Mouse (Mus musculus): Measurements from ENCODE around the gene Ptpn1. TPM values are rescaled to one million over a fixed set of nuclear protein-coding genes. Genes with fewer than 3 reads are reported as not detected.

Ptpn1 gene
- polyA plus RNA-seq, 1 experiment from 2014 or later = 42.1 TPM

DNA sequence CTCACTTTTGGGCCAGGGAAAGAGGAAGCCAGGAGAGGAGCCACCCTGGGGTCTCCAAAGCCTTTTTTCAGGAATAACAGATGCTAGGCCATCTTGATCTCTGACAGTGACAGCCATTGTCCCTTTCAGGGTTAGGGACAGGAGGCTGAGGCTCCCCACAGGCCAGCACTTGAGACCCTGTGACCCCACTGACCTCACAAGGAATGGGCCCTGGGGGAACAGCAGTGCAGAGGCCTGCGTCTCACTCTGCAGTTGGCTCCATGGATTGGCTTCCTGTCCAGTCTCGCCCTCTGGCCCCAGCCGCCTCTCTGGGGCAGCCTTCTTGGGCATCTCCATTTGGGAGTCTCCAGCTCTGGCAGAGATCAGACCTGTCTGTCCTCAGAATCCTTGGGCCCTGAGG, 76.3 kb downstream of the Ptpn1 start:
- 92% methylated on average over 3 of the region's 3 CpGs for WGBS
- Histone ChIP-seq H3K27ac (replicated peaks) (no peak overlapping the region), H3K4me1 (peaks cover 35% of the 10 kb centered on the region)

DNA sequence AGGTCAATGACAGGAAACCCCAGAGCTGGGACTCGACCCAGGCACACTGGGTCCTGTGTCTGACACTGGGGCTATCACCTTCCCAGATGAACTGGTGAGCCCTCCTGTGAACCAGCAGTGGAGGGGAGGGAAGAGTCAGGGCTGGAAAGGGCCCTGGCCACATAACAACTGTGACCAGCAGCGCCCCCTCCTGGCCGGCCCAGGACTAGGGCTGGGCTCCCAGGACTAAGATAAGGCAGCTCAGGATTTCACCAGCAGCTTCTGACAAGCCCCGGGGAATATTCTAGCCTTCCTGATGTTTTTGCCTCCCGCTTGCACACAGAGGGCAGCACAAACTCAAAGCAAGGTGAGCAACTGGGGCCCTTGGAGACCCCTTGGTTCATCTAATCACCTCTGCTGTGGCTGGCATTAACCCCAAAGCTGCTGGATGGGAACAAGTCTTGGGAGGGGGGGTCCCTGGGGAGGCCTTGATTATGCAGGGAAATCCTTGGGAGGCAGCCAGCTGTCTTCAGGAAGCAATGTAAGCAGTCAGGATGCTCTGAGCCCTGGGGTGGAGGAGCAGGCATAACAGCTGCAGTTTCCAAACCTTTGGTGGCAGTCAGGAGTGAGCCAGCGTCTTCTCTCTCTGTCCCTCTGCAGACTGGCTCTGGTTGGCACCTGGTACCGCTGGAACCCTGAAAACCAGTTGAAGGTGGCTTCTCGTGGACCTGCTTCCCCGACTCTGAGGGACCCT, 78.2 kb downstream of the Ptpn1 start, which contains the start of gene Ripor3:
Ripor3 (minus strand) TSS at position 683 of the 733 bp plus-strand sequence.
- Histone ChIP-seq H3K27me3 (replicated peaks) (no peaks in the 10 kb centered on the region), H3K27ac (replicated peaks) (peak within 1 kb of the TSS; percentile 8; the same call in 1 of the 2 replicates), H3K9me3 (no peaks in the 10 kb centered on the region), H3K9ac (peak within 1 kb of the TSS; percentile 28; the same call in 1 of the 2 replicates), H3K4me2 (no peak within 1 kb of the TSS), H3K4me3 (no peak within 1 kb of the TSS), H3K4me1 (peaks cover 33% of the 10 kb centered on the region), H3K36me3 (no peaks in the 10 kb centered on the region)
- WGBS = 37% methylated on average over 9 of the region's 9 CpGs
- no peak for ATAC-seq (ENCODE audit: extremely low read depth, insufficient number of reproducible peaks, low FRiP score, low TSS enrichment)

More for the DNA sequence above, 76.3 kb downstream of the Ptpn1 start:
- H3K27me3 ChIP-seq (replicated peaks) = no peaks in the 10 kb centered on the region
- H3K9ac ChIP-seq = no peak overlapping the region
- no peak for ATAC-seq (ENCODE audit: extremely low read depth, insufficient number of reproducible peaks, low FRiP score, low TSS enrichment)
- H3K36me3 ChIP-seq = no peaks in the 10 kb centered on the region
- no peaks in the 10 kb centered on the region for H3K9me3 ChIP-seq
- no peak overlapping the region for H3K4me3 ChIP-seq
- no peak overlapping the region for H3K4me2 ChIP-seq

DNA sequence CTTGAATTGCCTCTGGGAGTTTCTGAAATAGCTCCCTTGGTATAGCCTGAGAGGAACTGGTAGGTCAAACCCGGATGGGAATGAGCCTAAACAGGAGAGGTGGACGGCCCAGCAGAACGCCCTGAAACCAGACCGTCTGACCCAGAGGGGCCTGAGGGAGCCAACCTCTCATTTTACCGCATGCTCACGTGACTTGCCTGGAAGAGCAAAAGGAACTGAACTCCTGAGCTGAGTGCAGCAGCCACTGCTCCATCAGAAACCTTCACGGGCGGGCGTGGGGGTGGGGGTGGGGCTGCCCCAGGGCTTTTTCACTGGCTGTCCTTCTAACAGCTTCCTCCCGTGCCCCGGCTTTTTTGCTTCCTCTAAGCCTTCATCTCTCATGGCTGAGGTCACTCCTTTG, 79.0 kb downstream of the Ptpn1 start:
- no peak for ATAC-seq (ENCODE audit: extremely low read depth, insufficient number of reproducible peaks, low FRiP score, low TSS enrichment)
- 40% methylated on average over 11 of the region's 11 CpGs for WGBS
- H3K9me3 ChIP-seq = no peaks in the 10 kb centered on the region
- H3K27ac ChIP-seq (replicated peaks) = no peak overlapping the region
- H3K4me1 ChIP-seq = peaks cover 27% of the 10 kb centered on the region
- H3K36me3 ChIP-seq = no peaks in the 10 kb centered on the region
- H3K27me3 ChIP-seq (replicated peaks) = no peaks in the 10 kb centered on the region
- H3K4me3 ChIP-seq = no peak overlapping the region
- H3K4me2 ChIP-seq = no peak overlapping the region
- 0 out of 2 replicates have a peak overlapping the region, but pooled peaks have one; percentile 20 for H3K9ac ChIP-seq

DNA sequence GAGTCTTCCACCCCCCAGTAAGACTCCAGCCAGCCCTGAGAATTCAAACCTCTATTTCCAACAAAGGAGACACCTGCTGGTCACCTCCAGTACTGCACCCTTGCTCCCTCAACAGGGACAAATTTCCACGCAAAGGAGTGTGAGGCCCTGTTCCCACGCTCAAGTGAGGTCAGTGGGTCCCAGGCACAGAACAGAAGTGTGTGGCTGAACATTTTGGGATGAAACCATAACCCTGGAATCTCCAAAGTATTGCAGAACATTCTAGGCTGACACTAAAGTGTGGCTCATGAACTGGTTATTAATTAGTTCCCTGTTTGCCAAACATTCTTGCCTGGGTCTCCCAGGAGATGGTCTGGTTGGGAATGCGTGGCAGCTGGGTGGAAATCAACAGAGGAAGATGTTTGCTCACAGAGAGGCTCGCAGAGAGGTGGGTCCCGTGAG, 85.1 kb downstream of the Ptpn1 start:
- no peak overlapping the region for H3K4me3 ChIP-seq
- 0 out of 2 replicates have a peak overlapping the region, but pooled peaks have one; percentile 28 for H3K27ac ChIP-seq (replicated peaks)
- H3K9ac ChIP-seq = no peak overlapping the region
- WGBS = 45% methylated on average over 5 of the region's 5 CpGs
- ATAC-seq (ENCODE audit: extremely low read depth, insufficient number of reproducible peaks, low FRiP score, low TSS enrichment) = no peak
- no peaks in the 10 kb centered on the region for H3K36me3 ChIP-seq
- H3K27me3 ChIP-seq (replicated peaks) = no peaks in the 10 kb centered on the region
- H3K4me1 ChIP-seq = peaks cover 14% of the 10 kb centered on the region
- no peak overlapping the region for H3K4me2 ChIP-seq
- H3K9me3 ChIP-seq = no peaks in the 10 kb centered on the region

DNA sequence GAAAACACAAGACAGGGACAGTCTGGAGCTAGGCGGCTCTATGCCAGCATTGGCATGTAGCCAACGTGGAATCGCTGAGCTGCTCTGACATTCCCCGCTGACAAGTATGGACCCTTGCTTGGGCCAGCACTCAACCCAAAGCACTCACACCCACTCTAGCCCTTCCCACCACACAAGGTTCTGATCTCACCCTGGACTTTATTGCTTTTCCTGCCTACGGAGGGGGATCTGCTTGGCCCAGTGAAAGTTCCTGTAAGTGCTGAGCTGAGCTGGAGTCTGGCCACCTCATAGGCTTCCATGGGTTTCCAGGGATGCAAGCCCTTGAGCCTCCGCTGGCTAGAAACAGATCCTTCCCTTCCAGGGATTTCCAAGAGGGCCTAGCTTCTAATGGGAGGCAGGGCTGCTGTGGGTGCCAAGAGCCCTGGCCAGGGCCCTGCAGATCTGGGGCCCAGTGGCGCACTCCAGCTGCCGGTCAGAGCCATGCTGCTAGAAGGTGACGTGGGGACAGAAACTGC, 87.4 kb downstream of the Ptpn1 start:
- no peak for ATAC-seq (ENCODE audit: extremely low read depth, insufficient number of reproducible peaks, low FRiP score, low TSS enrichment)
- Histone ChIP-seq H3K27ac (replicated peaks) (peak overlapping the region; percentile 72), H3K4me2 (no peak overlapping the region), H3K9me3 (no peaks in the 10 kb centered on the region), H3K4me1 (peaks cover 14% of the 10 kb centered on the region), H3K4me3 (no peak overlapping the region), H3K9ac (peak overlapping the region; percentile 1; the same call in 1 of the 2 replicates), H3K27me3 (replicated peaks) (no peaks in the 10 kb centered on the region), H3K36me3 (no peaks in the 10 kb centered on the region)
- WGBS = 42% methylated on average over 9 of the region's 9 CpGs

DNA sequence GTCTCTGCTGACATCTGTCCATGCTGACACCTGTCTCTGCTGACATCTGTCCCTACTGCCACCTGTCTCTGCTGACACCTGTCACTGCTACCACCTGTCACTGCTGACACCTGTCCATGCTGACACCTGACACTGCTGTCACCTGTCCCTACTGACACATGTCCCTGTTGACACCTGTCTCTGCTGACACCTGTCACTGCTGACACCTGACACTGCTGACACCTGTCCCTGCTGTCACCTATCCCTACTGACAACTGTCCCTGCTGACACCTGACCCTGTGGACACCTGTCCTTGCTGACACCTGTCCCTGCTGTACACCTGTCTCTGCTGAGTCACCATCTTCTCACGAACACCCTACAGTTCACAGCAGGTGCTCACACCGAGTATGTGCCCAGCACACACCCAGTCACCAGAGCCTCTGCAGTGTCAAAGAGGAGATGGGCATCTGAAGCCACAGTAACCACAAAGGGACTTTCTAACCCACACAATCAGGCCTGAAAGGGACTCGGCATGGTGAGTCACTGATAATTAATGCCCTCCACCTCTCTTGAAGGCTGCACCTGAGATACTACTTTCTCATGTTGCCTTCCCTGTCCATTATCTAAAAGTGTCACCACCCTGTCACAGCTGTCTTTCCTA, 92.0 kb downstream of the Ptpn1 start:
- no peak overlapping the region for H3K27ac ChIP-seq (replicated peaks)
- H3K4me3 ChIP-seq = no peak overlapping the region
- ATAC-seq (ENCODE audit: extremely low read depth, insufficient number of reproducible peaks, low FRiP score, low TSS enrichment) = no peak
- peaks cover 25% of the 10 kb centered on the region for H3K4me1 ChIP-seq
- H3K36me3 ChIP-seq = no peaks in the 10 kb centered on the region
- 70% methylated on average over 3 of the region's 3 CpGs for WGBS
- H3K27me3 ChIP-seq (replicated peaks) = no peaks in the 10 kb centered on the region
- no peak overlapping the region for H3K4me2 ChIP-seq
- peaks cover 7% of the 10 kb centered on the region for H3K9me3 ChIP-seq
- no peak overlapping the region for H3K9ac ChIP-seq

DNA sequence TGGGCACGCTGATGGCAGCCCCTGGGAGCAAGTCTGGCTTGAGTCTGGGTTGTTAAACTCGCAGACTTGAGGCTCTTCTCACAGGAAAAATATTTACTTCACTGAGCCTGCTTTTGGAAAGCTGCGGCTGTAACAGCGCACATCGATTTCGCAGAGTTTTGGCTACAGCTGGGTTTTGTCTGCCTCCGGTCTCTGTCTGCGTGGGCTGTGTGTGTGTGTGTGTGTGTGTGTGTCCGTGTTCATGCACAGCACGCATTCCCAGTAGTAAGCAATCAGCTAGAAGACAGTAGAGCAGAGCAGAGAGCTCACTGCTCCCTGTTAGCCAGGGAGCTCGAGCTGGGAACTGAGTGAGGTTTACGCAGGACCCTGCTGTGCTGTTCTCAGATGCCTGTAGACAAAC, 93.3 kb downstream of the Ptpn1 start:
- Histone ChIP-seq H3K27ac (replicated peaks) (peak overlapping the region; percentile 58), H3K36me3 (no peaks in the 10 kb centered on the region), H3K9ac (no peak overlapping the region), H3K4me3 (no peak overlapping the region), H3K4me1 (peaks cover 13% of the 10 kb centered on the region), H3K9me3 (peaks cover 7% of the 10 kb centered on the region), H3K4me2 (no peak overlapping the region), H3K27me3 (replicated peaks) (no peaks in the 10 kb centered on the region)
- WGBS = 63% methylated on average over 12 of the region's 12 CpGs
- ATAC-seq (ENCODE audit: extremely low read depth, insufficient number of reproducible peaks, low FRiP score, low TSS enrichment) = no peak

DNA sequence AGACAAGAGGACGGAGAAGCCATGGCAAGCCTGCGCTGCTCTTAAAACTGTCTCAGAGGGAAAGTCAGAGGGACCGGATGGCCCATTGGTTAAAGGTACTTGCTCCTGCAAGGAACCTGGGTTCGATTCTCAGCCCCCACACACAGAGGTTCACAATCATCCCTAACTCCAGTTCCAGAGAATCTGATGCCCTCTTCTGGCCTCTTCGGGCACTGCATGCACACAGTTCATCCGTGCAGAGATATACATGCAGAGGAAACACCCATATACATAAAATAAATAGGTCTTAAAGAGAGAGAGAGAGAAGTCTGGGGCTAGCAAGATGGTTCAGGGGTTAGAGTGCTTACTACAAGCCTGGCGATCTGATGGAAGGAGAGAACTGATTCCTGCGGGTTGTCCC, 94.0 kb downstream of the Ptpn1 start:
- WGBS = 86% methylated on average over 8 of the region's 8 CpGs
- H3K36me3 ChIP-seq = no peaks in the 10 kb centered on the region
- no peak for ATAC-seq (ENCODE audit: extremely low read depth, insufficient number of reproducible peaks, low FRiP score, low TSS enrichment)

DNA sequence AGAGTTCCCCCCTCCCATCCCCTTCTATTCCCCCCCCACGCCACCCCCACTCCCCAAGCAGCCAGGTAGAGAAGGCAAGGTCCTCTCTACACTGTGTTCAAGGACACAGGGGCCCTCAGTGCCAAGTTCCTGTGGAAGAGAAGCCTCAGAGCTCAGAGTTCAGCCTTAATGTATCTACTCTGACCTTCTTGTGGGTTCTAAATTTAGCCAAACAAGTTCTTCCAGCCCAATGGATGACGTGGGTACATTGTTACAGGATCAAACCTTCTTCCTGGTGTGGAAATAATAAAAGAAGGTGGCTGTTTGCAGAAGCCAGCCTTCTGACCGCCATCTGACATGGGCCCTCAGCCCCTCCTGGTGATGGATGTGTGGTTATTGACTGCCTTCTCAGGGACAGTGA, 94.6 kb downstream of the Ptpn1 start:
- 43% methylated on average over 3 of the region's 3 CpGs for WGBS

More for the DNA sequence above, 94.0 kb downstream of the Ptpn1 start:
- H3K9me3 ChIP-seq = peaks cover 7% of the 10 kb centered on the region
- H3K27ac ChIP-seq (replicated peaks) = peak overlapping the region; percentile 58
- H3K9ac ChIP-seq = no peak overlapping the region
- peaks cover 13% of the 10 kb centered on the region for H3K4me1 ChIP-seq
- H3K27me3 ChIP-seq (replicated peaks) = no peaks in the 10 kb centered on the region
- H3K4me2 ChIP-seq = no peak overlapping the region
- no peak overlapping the region for H3K4me3 ChIP-seq

DNA sequence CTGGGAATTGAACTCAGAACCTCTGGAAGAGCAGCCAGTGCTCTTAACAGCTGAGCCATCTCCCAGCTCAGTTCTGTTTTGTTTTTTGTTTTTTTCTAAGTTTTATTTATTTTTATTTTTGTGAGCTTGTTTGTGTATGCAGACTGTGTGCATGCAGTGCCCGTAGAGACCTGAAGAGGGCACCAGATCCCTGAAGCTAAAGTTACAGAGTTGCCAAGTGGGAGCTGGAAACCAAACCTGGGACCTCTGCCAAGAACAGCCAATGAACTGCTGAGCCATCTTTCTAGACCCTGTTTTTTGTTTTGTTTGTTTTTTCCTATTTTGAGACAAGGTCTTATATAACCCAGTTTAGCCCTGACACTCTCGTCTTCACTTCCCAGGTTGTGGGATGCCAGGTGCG, 96.5 kb downstream of the Ptpn1 start:
- peaks cover 14% of the 10 kb centered on the region for H3K4me1 ChIP-seq

More for the DNA sequence above, 94.6 kb downstream of the Ptpn1 start:
- no peaks in the 10 kb centered on the region for H3K36me3 ChIP-seq
- no peak overlapping the region for H3K9ac ChIP-seq
- no peak overlapping the region for H3K4me3 ChIP-seq
- H3K9me3 ChIP-seq = peaks cover 7% of the 10 kb centered on the region
- H3K27ac ChIP-seq (replicated peaks) = 0 out of 2 replicates have a peak overlapping the region, but pooled peaks have one; percentile 5
- H3K27me3 ChIP-seq (replicated peaks) = no peaks in the 10 kb centered on the region
- no peak overlapping the region for H3K4me2 ChIP-seq
- ATAC-seq (ENCODE audit: extremely low read depth, insufficient number of reproducible peaks, low FRiP score, low TSS enrichment) = no peak
- H3K4me1 ChIP-seq = peaks cover 13% of the 10 kb centered on the region

More for the DNA sequence above, 96.5 kb downstream of the Ptpn1 start:
- H3K4me2 ChIP-seq = no peak overlapping the region
- H3K27me3 ChIP-seq (replicated peaks) = no peaks in the 10 kb centered on the region
- no peaks in the 10 kb centered on the region for H3K36me3 ChIP-seq
- no peak overlapping the region for H3K27ac ChIP-seq (replicated peaks)
- H3K4me3 ChIP-seq = no peak overlapping the region
- peaks cover 7% of the 10 kb centered on the region for H3K9me3 ChIP-seq
- ATAC-seq (ENCODE audit: extremely low read depth, insufficient number of reproducible peaks, low FRiP score, low TSS enrichment) = no peak
- 95% methylated on average over 3 of the region's 3 CpGs for WGBS
- no peak overlapping the region for H3K9ac ChIP-seq
